ENCODE assay signal across 11 mouse cellular contexts in the genomic region with DNA sequence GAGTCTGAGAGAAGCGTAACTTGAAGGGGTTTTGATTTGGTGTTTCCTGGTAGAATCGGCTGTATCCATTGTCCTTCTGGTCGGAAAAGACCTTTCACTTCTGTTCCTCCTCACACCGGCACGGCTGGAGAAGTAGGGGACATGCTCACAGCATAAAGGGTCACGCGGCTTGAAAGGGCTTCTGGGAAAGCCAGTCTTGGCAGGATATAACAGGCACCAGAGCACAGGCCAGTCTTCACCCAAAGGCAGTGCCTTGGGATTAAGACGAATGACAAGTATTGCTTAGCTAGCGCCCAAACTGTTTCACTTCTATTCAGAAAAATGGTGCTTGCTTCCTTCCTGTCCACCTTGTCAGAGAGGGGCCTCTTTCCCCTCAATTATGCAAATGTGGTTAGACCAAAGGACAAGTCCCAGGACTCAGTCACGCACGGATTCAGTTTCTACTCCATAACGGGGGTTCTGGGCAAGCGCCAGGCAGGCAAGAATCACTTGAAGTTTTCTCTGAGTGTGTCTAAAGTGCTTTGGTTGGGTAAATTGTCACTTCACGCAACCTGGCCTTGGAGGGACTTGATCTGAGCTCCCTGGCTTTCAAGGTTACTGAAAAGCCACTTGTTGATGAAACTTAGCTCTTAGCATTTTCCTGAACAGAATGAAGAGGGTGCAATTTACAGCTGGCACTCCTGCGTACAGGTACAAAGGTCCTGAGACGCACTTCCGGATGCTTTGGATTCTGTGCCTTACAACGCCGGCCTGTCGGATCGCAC. TPM values are rescaled to one million over a fixed set of nuclear protein-coding genes. Genes with fewer than 3 reads are reported as not detected.
DNase-seq lines count a peak whose midpoint lies in the region; ATAC-seq lines count a peak whose summit lies in the region.
"Had no signal": no experiment of that assay in that cellular context is flagged by ENCODE, and none has a peak within 500 bp of the region (broad histone marks: within the 10 kb centered on the region; RNA-seq: fewer than 3 reads in every experiment).

No protein-coding gene starts in this region.

- 49% methylated on average over 21 of the region's 21 CpGs for WGBS in heart, embryonic 15.5 days
- WGBS in hindbrain, embryonic 12.5 days, result 61% methylated on average over 21 of the region's 21 CpGs
- 67% methylated on average over 21 of the region's 21 CpGs for WGBS in neural tube, embryonic 13.5 days

- H3K36me3 ChIP-seq in heart, embryonic 15.5 days, result no peaks in the 10 kb centered on the region
- H3K36me3 ChIP-seq in hindbrain, embryonic 12.5 days, result no peaks in the 10 kb centered on the region
- H3K36me3 ChIP-seq in neural tube, embryonic 13.5 days, result no peaks in the 10 kb centered on the region
- H3K36me3 ChIP-seq: forebrain, embryonic 15.5 days; G1E had no signal

- DNase-seq in heart, adult 9 months (ENCODE audit: low spot score in 2 of 2), result no peak
- DNase-seq in kidney, postnatal 14 days, result peak; percentile 51
- DNase-seq in urinary bladder, postnatal 4 days (ENCODE audit: low spot score in 2 of 2), result no peak
- no peak for DNase-seq in layer of hippocampus, postnatal 25 days (ENCODE audit: extremely low spot score in 1 of 2, low spot score in 1 of 2)
- DNase-seq: thymus, adult 2 months had no signal

- no peaks in the 10 kb centered on the region for H3K9me3 ChIP-seq in heart, embryonic 15.5 days (replicated peaks)
- H3K9me3 ChIP-seq in hindbrain, embryonic 12.5 days (replicated peaks), result no peaks in the 10 kb centered on the region
- H3K9me3 ChIP-seq in neural tube, embryonic 13.5 days, result no peaks in the 10 kb centered on the region
- H3K9me3 ChIP-seq: forebrain, embryonic 15.5 days had no signal

- no peak for ATAC-seq in heart, embryonic 15.5 days (replicated peaks; ENCODE audit: insufficient number of reproducible peaks, insufficient read depth, low FRiP score, low read depth)
- ATAC-seq in hindbrain, embryonic 12.5 days (ENCODE audit: low FRiP score), result peak; percentile 73
- ATAC-seq in neural tube, embryonic 13.5 days (ENCODE audit: low read depth), result no peak
- ATAC-seq in megakaryocyte-erythroid progenitor cell, adult 5-6 weeks (replicated peaks; ENCODE audit: low FRiP score, low TSS enrichment, poor library complexity, severe bottlenecking), result no peak
- ATAC-seq: forebrain, embryonic 15.5 days had no signal

- peaks cover 10% of the 10 kb centered on the region for H3K4me1 ChIP-seq in heart, embryonic 15.5 days (replicated peaks)
- peaks cover 20% of the 10 kb centered on the region for H3K4me1 ChIP-seq in hindbrain, embryonic 12.5 days
- peaks cover 16% of the 10 kb centered on the region for H3K4me1 ChIP-seq in neural tube, embryonic 13.5 days (replicated peaks)
- H3K4me1 ChIP-seq: forebrain, embryonic 15.5 days had no signal

- H3K9ac ChIP-seq in heart, embryonic 15.5 days, result no peak overlapping the region
- H3K9ac ChIP-seq in hindbrain, embryonic 12.5 days, result no peak overlapping the region
- no peak overlapping the region for H3K9ac ChIP-seq in neural tube, embryonic 13.5 days
- H3K9ac ChIP-seq: forebrain, embryonic 15.5 days had no signal

- H3K27ac ChIP-seq in heart, embryonic 15.5 days, result no peak overlapping the region
- no peak overlapping the region for H3K27ac ChIP-seq in hindbrain, embryonic 12.5 days
- H3K27ac ChIP-seq in neural tube, embryonic 13.5 days (replicated peaks), result no peak overlapping the region
- H3K27ac ChIP-seq: forebrain, embryonic 15.5 days had no signal

- no peak overlapping the region for H3K4me3 ChIP-seq in heart, embryonic 15.5 days
- H3K4me3 ChIP-seq in hindbrain, embryonic 12.5 days, result no peak overlapping the region
- H3K4me3 ChIP-seq in neural tube, embryonic 13.5 days, result no peak overlapping the region
- H3K4me3 ChIP-seq: forebrain, embryonic 15.5 days had no signal

- no peaks in the 10 kb centered on the region for H3K27me3 ChIP-seq in heart, embryonic 15.5 days
- no peaks in the 10 kb centered on the region; the same call in 1 of the 2 replicates for H3K27me3 ChIP-seq in hindbrain, embryonic 12.5 days
- H3K27me3 ChIP-seq in neural tube, embryonic 13.5 days, result no peaks in the 10 kb centered on the region
- H3K27me3 ChIP-seq: forebrain, embryonic 15.5 days had no signal

- H3K4me2 ChIP-seq in heart, embryonic 15.5 days, result 0 out of 2 replicates have a peak overlapping the region, but pooled peaks have one; percentile 19
- no peak overlapping the region for H3K4me2 ChIP-seq in hindbrain, embryonic 12.5 days (replicated peaks)
- 0 out of 2 replicates have a peak overlapping the region, but pooled peaks have one; percentile 6 for H3K4me2 ChIP-seq in neural tube, embryonic 13.5 days
- H3K4me2 ChIP-seq: forebrain, embryonic 15.5 days had no signal

RNA-seq across cellular contexts. Expression of a gene that starts 3.1 kb away (rescaled TPM):
- 1.3 and 2.0 TPM in 2 replicates for polyA plus RNA-seq in heart, embryonic 15.5 days (2015; fragmentation: Nextera tagmentation; extraction: Ambion mirVana)
- 0.46 and 0.70 TPM in 2 replicates for polyA plus RNA-seq in hindbrain, embryonic 12.5 days (2016; fragmentation: Nextera tagmentation; extraction: Ambion mirVana)
- polyA plus RNA-seq in neural tube, embryonic 13.5 days (2015; fragmentation: Nextera tagmentation; extraction: Ambion mirVana), result 1.2 and 1.4 TPM in 2 replicates
- not detected in 2 replicates for total RNA-seq in megakaryocyte-erythroid progenitor cell, adult 5-6 weeks (2014; fragmentation: Nextera tagmentation)
- total RNA-seq in megakaryocyte-erythroid progenitor cell, adult 5-6 weeks (2017), result not detected in 2 replicates
- total RNA-seq in layer of hippocampus, postnatal 25 days (2021), result 1 to 10 TPM; 6.1 to 6.3 TPM
- polyA plus RNA-seq: G1E had no signal
